Mouse (Mus musculus): ENCODE measurements at regions not wholly inside any gene's neighbourhood (a gene's known extent, or its start where the extent isn't known, plus 50 kb on each side); places are given as distances from the start of the nearest gene placed in this dataset.

- Histone ChIP-seq H3K9me3 (ENCODE audit: low read length) (no peaks in the 10 kb centered on the region), H3K4me3 (ENCODE audit: low read depth, low read length) (no peak overlapping the region), H3K27ac (ENCODE audit: low read depth, low read length) (no peak overlapping the region), H3K36me3 (ENCODE audit: insufficient read depth) (no peaks in the 10 kb centered on the region), H3K4me2 (ENCODE audit: low read depth) (no peak overlapping the region), H3K27me3 (ENCODE audit: insufficient read depth, low read length) (no peaks in the 10 kb centered on the region), H3K4me1 (ENCODE audit: insufficient read depth) (no peaks in the 10 kb centered on the region), H3K9ac (no peak overlapping the region)
- WGBS: 60% methylated on average over 10 of the region's 10 CpGs
- TF ChIP-seq CTCF (IDR thresholded peaks at IDR 0.05; ENCODE audit: low read depth): no peak
- ATAC-seq (no peak), DNase-seq (no peak)
Measured at GRCm38 (mm10) chr12:79942563-79943131, 170.2 kb downstream of the Zfp36l1 start.

GRCm38 (mm10) chr12:79941828-79942227, 171.0 kb downstream of the Zfp36l1 start:
- DNase-seq (no peak), ATAC-seq (no peak)
- no peaks in the 10 kb centered on the region for H3K9me3 ChIP-seq (ENCODE audit: low read length)
- no peaks in the 10 kb centered on the region for H3K4me1 ChIP-seq (ENCODE audit: insufficient read depth)
- H3K9ac ChIP-seq: no peak overlapping the region
- no peak overlapping the region for H3K27ac ChIP-seq (ENCODE audit: low read depth, low read length)
- WGBS: 52% methylated on average over 3 of the region's 3 CpGs
- no peak overlapping the region for H3K4me3 ChIP-seq (ENCODE audit: low read depth, low read length)
- H3K36me3 ChIP-seq (ENCODE audit: insufficient read depth): no peaks in the 10 kb centered on the region
- no peak overlapping the region for H3K4me2 ChIP-seq (ENCODE audit: low read depth)
- H3K27me3 ChIP-seq (ENCODE audit: insufficient read depth, low read length): no peaks in the 10 kb centered on the region
- no peak for TF ChIP-seq CTCF (IDR thresholded peaks at IDR 0.05; ENCODE audit: low read depth)

- Histone ChIP-seq H3K9me3 (ENCODE audit: low read length) (no peaks in the 10 kb centered on the region), H3K4me1 (ENCODE audit: insufficient read depth) (no peaks in the 10 kb centered on the region), H3K27ac (ENCODE audit: low read depth, low read length) (no peak overlapping the region), H3K4me2 (ENCODE audit: low read depth) (no peak overlapping the region), H3K27me3 (ENCODE audit: insufficient read depth, low read length) (no peaks in the 10 kb centered on the region), H3K4me3 (ENCODE audit: low read depth, low read length) (no peak overlapping the region), H3K9ac (no peak overlapping the region), H3K36me3 (ENCODE audit: insufficient read depth) (no peaks in the 10 kb centered on the region)
- DNase-seq (no peak), ATAC-seq (no peak)
- no peak for TF ChIP-seq CTCF (IDR thresholded peaks at IDR 0.05; ENCODE audit: low read depth)
- WGBS: 82% methylated on average over 9 of the region's 9 CpGs
Measured at GRCm38 (mm10) chr12:79939436-79939835, 173.4 kb downstream of the Zfp36l1 start.

- Histone ChIP-seq H3K27ac (ENCODE audit: low read depth, low read length) (no peak overlapping the region), H3K9me3 (ENCODE audit: low read length) (no peaks in the 10 kb centered on the region), H3K4me2 (ENCODE audit: low read depth) (no peak overlapping the region), H3K4me1 (ENCODE audit: insufficient read depth) (no peaks in the 10 kb centered on the region), H3K9ac (no peak overlapping the region), H3K36me3 (ENCODE audit: insufficient read depth) (no peaks in the 10 kb centered on the region), H3K27me3 (ENCODE audit: insufficient read depth, low read length) (no peaks in the 10 kb centered on the region), H3K4me3 (ENCODE audit: low read depth, low read length) (no peak overlapping the region)
- DNase-seq: no peak
- TF ChIP-seq CTCF (IDR thresholded peaks at IDR 0.05; ENCODE audit: low read depth): no peak
- WGBS: 90% methylated on average over 4 of the region's 4 CpGs
- no peak for ATAC-seq
Measured at GRCm38 (mm10) chr12:79937876-79938275, 174.9 kb downstream of the Zfp36l1 start.

- WGBS: 42% methylated on average over 5 of the region's 5 CpGs
- Histone ChIP-seq H3K4me2 (ENCODE audit: low read depth) (no peak overlapping the region), H3K9me3 (ENCODE audit: low read length) (no peaks in the 10 kb centered on the region), H3K36me3 (ENCODE audit: insufficient read depth) (no peaks in the 10 kb centered on the region), H3K27ac (ENCODE audit: low read depth, low read length) (peak overlapping the region; percentile 59; the same call in 1 of the 2 replicates), H3K9ac (no peak overlapping the region), H3K27me3 (ENCODE audit: insufficient read depth, low read length) (no peaks in the 10 kb centered on the region), H3K4me3 (ENCODE audit: low read depth, low read length) (no peak overlapping the region), H3K4me1 (ENCODE audit: insufficient read depth) (no peaks in the 10 kb centered on the region)
- ATAC-seq: peak; percentile 48; the same call in 1 of the 2 replicates
- DNase-seq: no peak
- TF ChIP-seq CTCF (IDR thresholded peaks at IDR 0.05; ENCODE audit: low read depth): no peak
Measured at GRCm38 (mm10) chr12:79936698-79937097, 176.1 kb downstream of the Zfp36l1 start.

GRCm38 (mm10) chr12:79934091-79934490, 178.7 kb downstream of the Zfp36l1 start:
- no peak for TF ChIP-seq CTCF (IDR thresholded peaks at IDR 0.05; ENCODE audit: low read depth)
- DNase-seq (no peak), ATAC-seq (no peak)
- no peak overlapping the region for H3K4me2 ChIP-seq (ENCODE audit: low read depth)
- WGBS: 80% methylated on average over 7 of the region's 7 CpGs
- no peak overlapping the region for H3K27ac ChIP-seq (ENCODE audit: low read depth, low read length)
- H3K4me3 ChIP-seq (ENCODE audit: low read depth, low read length): no peak overlapping the region
- no peaks in the 10 kb centered on the region for H3K9me3 ChIP-seq (ENCODE audit: low read length)
- H3K27me3 ChIP-seq (ENCODE audit: insufficient read depth, low read length): no peaks in the 10 kb centered on the region
- H3K4me1 ChIP-seq (ENCODE audit: insufficient read depth): no peaks in the 10 kb centered on the region
- no peaks in the 10 kb centered on the region for H3K36me3 ChIP-seq (ENCODE audit: insufficient read depth)
- H3K9ac ChIP-seq: no peak overlapping the region

GRCm38 (mm10) chr12:79932905-79933304, 179.9 kb downstream of the Zfp36l1 start:
- no peaks in the 10 kb centered on the region for H3K27me3 ChIP-seq (ENCODE audit: insufficient read depth, low read length)
- H3K27ac ChIP-seq (ENCODE audit: low read depth, low read length): no peak overlapping the region
- no peak for ATAC-seq
- no peak overlapping the region for H3K9ac ChIP-seq
- no peak for TF ChIP-seq CTCF (IDR thresholded peaks at IDR 0.05; ENCODE audit: low read depth)
- H3K4me2 ChIP-seq (ENCODE audit: low read depth): no peak overlapping the region
- 85% methylated on average over 7 of the region's 7 CpGs for WGBS
- H3K36me3 ChIP-seq (ENCODE audit: insufficient read depth): no peaks in the 10 kb centered on the region
- H3K4me1 ChIP-seq (ENCODE audit: insufficient read depth): no peaks in the 10 kb centered on the region
- H3K4me3 ChIP-seq (ENCODE audit: low read depth, low read length): no peak overlapping the region
- DNase-seq: no peak
- no peaks in the 10 kb centered on the region for H3K9me3 ChIP-seq (ENCODE audit: low read length)
